Mouse (Mus musculus): ENCODE data around the gene Olfr444. TPM values are rescaled to one million over a fixed set of nuclear protein-coding genes. Genes with fewer than 3 reads are reported as not detected.

Gene Olfr444
- polyA plus RNA-seq (2015; fragmentation: Nextera tagmentation; extraction: Ambion mirVana): not detected in 2 replicates

GRCm38 (mm10) chr6:42948767-42949166, at the start of gene Olfr444:
TSS of gene Olfr444 (plus strand) at chr6:42949067.
- Histone ChIP-seq H3K36me3 (ENCODE audit: control insufficient read depth, insufficient read depth, low read length) (no peaks in the 10 kb centered on the region), H3K27ac (replicated peaks) (no peak within 1 kb of the TSS), H3K4me2 (replicated peaks; ENCODE audit: low read depth) (no peak within 1 kb of the TSS), H3K4me1 (replicated peaks; ENCODE audit: control insufficient read depth, insufficient read depth) (no peaks in the 10 kb centered on the region), H3K9ac (ENCODE audit: low read length) (no peak within 1 kb of the TSS), H3K9me3 (ENCODE audit: control insufficient read depth, low read length) (no peaks in the 10 kb centered on the region), H3K4me3 (ENCODE audit: low read depth, low read length) (no peak within 1 kb of the TSS), H3K27me3 (ENCODE audit: control insufficient read depth, insufficient read depth, low read length) (no peaks in the 10 kb centered on the region)
- no peak for TF ChIP-seq EP300 (optimal IDR thresholded peaks at IDR 0.05)
- TF ChIP-seq CTCF (IDR thresholded peaks at IDR 0.05; ENCODE audit: low read depth): no peak
- 79% methylated on average over 1 of the region's 1 CpGs for WGBS
- ATAC-seq (ENCODE audit: low FRiP score, low TSS enrichment) (no peak), DNase-seq (ENCODE audit: low spot score) (no peak)

GRCm38 (mm10) chr6:42900345-42900744, 48.5 kb upstream of the Olfr444 start:
- Histone ChIP-seq H3K9ac (ENCODE audit: low read length) (no peak overlapping the region), H3K4me1 (replicated peaks; ENCODE audit: control insufficient read depth, insufficient read depth) (no peaks in the 10 kb centered on the region), H3K4me2 (replicated peaks; ENCODE audit: low read depth) (no peak overlapping the region), H3K9me3 (ENCODE audit: control insufficient read depth, low read length) (no peaks in the 10 kb centered on the region), H3K36me3 (ENCODE audit: control insufficient read depth, insufficient read depth, low read length) (no peaks in the 10 kb centered on the region), H3K27ac (replicated peaks) (no peak overlapping the region), H3K4me3 (ENCODE audit: low read depth, low read length) (no peak overlapping the region), H3K27me3 (ENCODE audit: control insufficient read depth, insufficient read depth, low read length) (no peaks in the 10 kb centered on the region)
- DNase-seq (ENCODE audit: low spot score): no peak
- no peak for TF ChIP-seq CTCF (IDR thresholded peaks at IDR 0.05; ENCODE audit: low read depth)
- TF ChIP-seq EP300 (optimal IDR thresholded peaks at IDR 0.05): no peak
- no peak for ATAC-seq (ENCODE audit: low FRiP score, low TSS enrichment)
- WGBS: 8% methylated on average over 1 of the region's 1 CpGs

DNA sequence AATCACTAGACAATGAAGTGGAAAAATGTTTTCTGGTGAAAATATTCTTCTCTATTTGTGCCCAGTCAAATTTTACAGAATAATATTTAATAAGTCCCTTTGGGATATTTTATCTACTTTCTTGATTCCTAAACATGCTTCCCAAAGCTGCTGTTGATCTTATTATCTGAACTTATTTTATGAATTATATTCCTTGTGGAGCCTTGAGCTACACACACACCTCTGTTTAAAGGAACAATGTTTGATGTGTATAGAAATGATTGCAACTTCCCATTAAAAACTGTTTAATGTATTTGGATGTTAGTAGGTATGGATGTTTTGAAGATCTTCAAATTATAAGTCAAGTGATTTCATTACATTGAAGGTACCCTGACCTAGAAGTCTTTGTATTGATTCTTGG, 40.3 kb upstream of the Olfr444 start, which contains the start of gene Olfr447:
Olfr447 (plus strand) TSS at position 301 of the 400 bp plus-strand sequence.
- DNase-seq (ENCODE audit: low spot score): no peak
- TF ChIP-seq EP300 (optimal IDR thresholded peaks at IDR 0.05) (no peak), CTCF (IDR thresholded peaks at IDR 0.05; ENCODE audit: low read depth) (no peak)

GRCm38 (mm10) chr6:42921077-42921476, 27.8 kb upstream of the Olfr444 start, which contains the start of gene Olfr446:
TSS of gene Olfr446 (plus strand) at chr6:42921377.
- Histone ChIP-seq H3K4me2 (replicated peaks; ENCODE audit: low read depth) (no peak within 1 kb of the TSS), H3K9me3 (ENCODE audit: control insufficient read depth, low read length) (no peaks in the 10 kb centered on the region), H3K36me3 (ENCODE audit: control insufficient read depth, insufficient read depth, low read length) (no peaks in the 10 kb centered on the region), H3K27ac (replicated peaks) (no peak within 1 kb of the TSS), H3K4me1 (replicated peaks; ENCODE audit: control insufficient read depth, insufficient read depth) (no peaks in the 10 kb centered on the region), H3K4me3 (ENCODE audit: low read depth, low read length) (no peak within 1 kb of the TSS), H3K9ac (ENCODE audit: low read length) (no peak within 1 kb of the TSS), H3K27me3 (ENCODE audit: control insufficient read depth, insufficient read depth, low read length) (no peaks in the 10 kb centered on the region)
- no peak for DNase-seq (ENCODE audit: low spot score)
- TF ChIP-seq CTCF (IDR thresholded peaks at IDR 0.05; ENCODE audit: low read depth) (no peak), EP300 (optimal IDR thresholded peaks at IDR 0.05) (no peak)
- ATAC-seq (ENCODE audit: low FRiP score, low TSS enrichment): no peak
- 63% methylated on average over 2 of the region's 2 CpGs for WGBS

More for the DNA sequence above, 40.3 kb upstream of the Olfr444 start, which contains the start of gene Olfr447:
- H3K36me3 ChIP-seq (ENCODE audit: control insufficient read depth, insufficient read depth, low read length): no peaks in the 10 kb centered on the region
- H3K9ac ChIP-seq (ENCODE audit: low read length): no peak within 1 kb of the TSS
- H3K27me3 ChIP-seq (ENCODE audit: control insufficient read depth, insufficient read depth, low read length): no peaks in the 10 kb centered on the region
- ATAC-seq (ENCODE audit: low FRiP score, low TSS enrichment): no peak
- no peak within 1 kb of the TSS for H3K27ac ChIP-seq (replicated peaks)
- H3K4me3 ChIP-seq (ENCODE audit: low read depth, low read length): no peak within 1 kb of the TSS
- no peaks in the 10 kb centered on the region for H3K9me3 ChIP-seq (ENCODE audit: control insufficient read depth, low read length)
- H3K4me2 ChIP-seq (replicated peaks; ENCODE audit: low read depth): no peak within 1 kb of the TSS
- no peaks in the 10 kb centered on the region for H3K4me1 ChIP-seq (replicated peaks; ENCODE audit: control insufficient read depth, insufficient read depth)

- ATAC-seq (ENCODE audit: low FRiP score, low TSS enrichment): no peak
- no peaks in the 10 kb centered on the region for H3K9me3 ChIP-seq (ENCODE audit: control insufficient read depth, low read length)
Measured at GRCm38 (mm10) chr6:42980377-42980776, 31.5 kb downstream of the Olfr444 start.

More at GRCm38 (mm10) chr6:42980377-42980776, 31.5 kb downstream of the Olfr444 start:
- no peak for DNase-seq (ENCODE audit: low spot score)
- Histone ChIP-seq H3K27ac (replicated peaks) (no peak overlapping the region), H3K9ac (ENCODE audit: low read length) (no peak overlapping the region), H3K27me3 (ENCODE audit: control insufficient read depth, insufficient read depth, low read length) (no peaks in the 10 kb centered on the region), H3K4me3 (ENCODE audit: low read depth, low read length) (no peak overlapping the region), H3K36me3 (ENCODE audit: control insufficient read depth, insufficient read depth, low read length) (no peaks in the 10 kb centered on the region), H3K4me1 (replicated peaks; ENCODE audit: control insufficient read depth, insufficient read depth) (no peaks in the 10 kb centered on the region), H3K4me2 (replicated peaks; ENCODE audit: low read depth) (no peak overlapping the region)
- TF ChIP-seq EP300 (optimal IDR thresholded peaks at IDR 0.05) (no peak), CTCF (IDR thresholded peaks at IDR 0.05; ENCODE audit: low read depth) (no peak)

Other genes with a start within 250 kb of the Olfr444 start
- gene Tcaf1, start 239.0 kb upstream of the Olfr444 start, polyA plus RNA-seq (2015; fragmentation: Nextera tagmentation; extraction: Ambion mirVana): 32.9 and 35.6 TPM in 2 replicates
- gene Olfr453, start 209.7 kb upstream of the Olfr444 start, polyA plus RNA-seq (2015; fragmentation: Nextera tagmentation; extraction: Ambion mirVana): not detected in 2 replicates
- gene Olfr38, start 192.7 kb upstream of the Olfr444 start, polyA plus RNA-seq (2015; fragmentation: Nextera tagmentation; extraction: Ambion mirVana): not detected in 2 replicates
- gene Olfr452, start 164.0 kb upstream of the Olfr444 start, polyA plus RNA-seq (2015; fragmentation: Nextera tagmentation; extraction: Ambion mirVana): not detected in 2 replicates
- gene Olfr450, start 137.1 kb upstream of the Olfr444 start, polyA plus RNA-seq (2015; fragmentation: Nextera tagmentation; extraction: Ambion mirVana): not detected in 2 replicates
- not detected in 2 replicates for gene Olfr449, start 114.7 kb upstream of the Olfr444 start, polyA plus RNA-seq (2015; fragmentation: Nextera tagmentation; extraction: Ambion mirVana)
- not detected in 2 replicates for gene Olfr448, start 58.6 kb upstream of the Olfr444 start, polyA plus RNA-seq (2015; fragmentation: Nextera tagmentation; extraction: Ambion mirVana)
- gene Olfr447, start 40.2 kb upstream of the Olfr444 start, polyA plus RNA-seq (2015; fragmentation: Nextera tagmentation; extraction: Ambion mirVana): not detected in 2 replicates
- not detected in 2 replicates for gene Olfr446, start 27.7 kb upstream of the Olfr444 start, polyA plus RNA-seq (2015; fragmentation: Nextera tagmentation; extraction: Ambion mirVana)
- 0.04 TPM in 1 of 2 replicates, not detected in the other for gene Olfr441, start 157.3 kb downstream of the Olfr444 start, polyA plus RNA-seq (2015; fragmentation: Nextera tagmentation; extraction: Ambion mirVana)
- 0.02 TPM in 1 of 2 replicates, not detected in the other for gene Olfr237-ps1, start 197.5 kb downstream of the Olfr444 start, polyA plus RNA-seq (2015; fragmentation: Nextera tagmentation; extraction: Ambion mirVana)
- 0.06 TPM in 1 of 2 replicates, not detected in the other for gene Olfr437, start 214.2 kb downstream of the Olfr444 start, polyA plus RNA-seq (2015; fragmentation: Nextera tagmentation; extraction: Ambion mirVana)
- gene Olfr13, start 223.1 kb downstream of the Olfr444 start, polyA plus RNA-seq (2015; fragmentation: Nextera tagmentation; extraction: Ambion mirVana): 0.04 TPM in 1 of 2 replicates, not detected in the other
- not detected in 2 replicates for gene Olfr435, start 248.1 kb downstream of the Olfr444 start, polyA plus RNA-seq (2015; fragmentation: Nextera tagmentation; extraction: Ambion mirVana)

All from stomach, postnatal 0 days (tissue).